Mouse (Mus musculus) embryonic facial prominence, embryonic 14.5 days (tissue): ENCODE measurements around the gene Olfr1338. TPM values are rescaled to one million over a fixed set of nuclear protein-coding genes. Genes with fewer than 3 reads are reported as not detected.

Source experiments
- ATAC-seq: fragments of 200-750 bp; cut with Nextera tagmentation; 2 replicates; pipeline ENCODE4 v1.8.0; 2017; ENCODE audit warnings: low read depth, moderate number of reproducible peaks, moderate TSS enrichment
- DNase-seq: peaks from one replicate; pipeline ENCODE4 v3.0.0-alpha.2; 2015; ENCODE audit warnings: low spot score
- H3K27ac ChIP-seq: fragments of 300-500 bp; sonication (generic); replicated peaks from 2 replicates; pipeline ENCODE4 v1.5.1; 2014; ENCODE audit warnings: low read depth, mild to moderate bottlenecking, low read length, moderate library complexity
- H3K27me3 ChIP-seq: fragments of 300-500 bp; sonication (generic); replicated peaks from 2 replicates; pipeline ENCODE4 v1.6.1; 2014; ENCODE audit warnings: low read length; ENCODE audit not compliant: control insufficient read depth, insufficient read depth
- H3K36me3 ChIP-seq: fragments of 300-500 bp; sonication (generic); 2 replicates; pipeline ENCODE4 v1.6.1; 2014; ENCODE audit warnings: low read length, mixed read lengths; ENCODE audit not compliant: control insufficient read depth, insufficient read depth
- H3K4me1 ChIP-seq: fragments of 300-500 bp; sonication (generic); 2 replicates; pipeline ENCODE4 v1.6.1; 2014; ENCODE audit warnings: antibody characterized with exemption, low read length; ENCODE audit not compliant: control insufficient read depth, insufficient read depth
- H3K4me2 ChIP-seq: fragments of 300-500 bp; sonication (generic); 2 replicates; pipeline ENCODE4 v1.6.1; 2014; ENCODE audit warnings: low read depth, mild to moderate bottlenecking, low read length, moderate library complexity, mixed read lengths
- H3K4me3 ChIP-seq: fragments of 300-500 bp; sonication (generic); 2 replicates; pipeline ENCODE4 v1.5.1; 2014; ENCODE audit warnings: low read depth, mild to moderate bottlenecking, low read length
- H3K9ac ChIP-seq: fragments of 300-500 bp; sonication (generic); 2 replicates; pipeline ENCODE4 v1.6.1; 2014; ENCODE audit warnings: low read depth, mild to moderate bottlenecking, low read length, moderate library complexity, mixed read lengths
- H3K9me3 ChIP-seq: fragments of 300-500 bp; sonication (generic); 2 replicates; pipeline ENCODE4 v1.6.1; 2016; ENCODE audit warnings: low read length; ENCODE audit not compliant: control insufficient read depth
- WGBS: fragments of 180-500 bp; shearing (Covaris S2); extraction: QIAGEN DNeasy Blood & Tissue Kit; methylation state at CpG from one replicate; pipeline ENCODE4 v1.1.7; 2014; 5-methylcytosine and 5-hydroxymethylcytosine counted together
- polyA plus RNA-seq: library from polyadenylated mRNA; unstranded; fragments of >200 nt; fragmentation: Nextera tagmentation; extraction: Ambion mirVana; gene quantifications from 2 replicates; pipeline ENCODE4 v1.2.1, GENCODE M21; 2014

Gene Olfr1338
- polyA plus RNA-seq, 1 experiment from 2014 or later = 0.13 TPM

- no peaks in the 10 kb centered on the region for H3K4me1 ChIP-seq
- DNase-seq = no peak
- H3K27ac ChIP-seq = no peak within 1 kb of the TSS
- H3K4me3 ChIP-seq = no peak within 1 kb of the TSS
- H3K9ac ChIP-seq = no peak within 1 kb of the TSS
- no peak for ATAC-seq
- no peaks in the 10 kb centered on the region for H3K9me3 ChIP-seq
- no peaks in the 10 kb centered on the region for H3K36me3 ChIP-seq
- H3K27me3 ChIP-seq = no peaks in the 10 kb centered on the region
- no peak within 1 kb of the TSS for H3K4me2 ChIP-seq
Measured at GRCm38 (mm10) chr4:118719838-118720237, 38.7 kb downstream of the Olfr1338 start, which contains the start of gene Olfr1340. Olfr1340 (plus strand) TSS chr4:118720138.

GRCm38 (mm10) chr4:118711656-118712055 lies 46.9 kb downstream of the Olfr1338 start:
- no peak for ATAC-seq
- Histone ChIP-seq H3K9ac (no peak overlapping the region), H3K4me3 (no peak overlapping the region), H3K27ac (no peak overlapping the region), H3K9me3 (no peaks in the 10 kb centered on the region), H3K36me3 (no peaks in the 10 kb centered on the region), H3K4me2 (no peak overlapping the region), H3K27me3 (peaks cover 2% of the 10 kb centered on the region; the same call in 1 of the 2 replicates), H3K4me1 (no peaks in the 10 kb centered on the region)
- DNase-seq = no peak
- 38% methylated on average over 1 of the region's 1 CpGs for WGBS

GRCm38 (mm10) chr4:118708086-118708485 lies 50.5 kb downstream of the Olfr1338 start:
- Histone ChIP-seq H3K36me3 (no peaks in the 10 kb centered on the region), H3K4me3 (no peak overlapping the region), H3K4me1 (no peaks in the 10 kb centered on the region), H3K27ac (no peak overlapping the region), H3K9me3 (no peaks in the 10 kb centered on the region), H3K4me2 (no peak overlapping the region), H3K27me3 (peaks cover 2% of the 10 kb centered on the region; the same call in 1 of the 2 replicates), H3K9ac (no peak overlapping the region)
- no peak for ATAC-seq
- DNase-seq = no peak
- 77% methylated on average over 5 of the region's 5 CpGs for WGBS

- WGBS = 79% methylated on average over 3 of the region's 3 CpGs
- no peak for ATAC-seq
- DNase-seq = no peak
Measured at GRCm38 (mm10) chr4:118703223-118703622, 55.3 kb downstream of the Olfr1338 start, which contains the start of gene Olfr1341. Olfr1341 (plus strand) TSS chr4:118703523.

More at GRCm38 (mm10) chr4:118703223-118703622, 55.3 kb downstream of the Olfr1338 start, which contains the start of gene Olfr1341:
- H3K4me2 ChIP-seq = no peak within 1 kb of the TSS
- H3K4me1 ChIP-seq = no peaks in the 10 kb centered on the region
- no peaks in the 10 kb centered on the region for H3K36me3 ChIP-seq
- H3K27me3 ChIP-seq = no peaks in the 10 kb centered on the region
- no peak within 1 kb of the TSS for H3K27ac ChIP-seq
- no peak within 1 kb of the TSS for H3K9ac ChIP-seq
- no peak within 1 kb of the TSS for H3K4me3 ChIP-seq
- no peaks in the 10 kb centered on the region for H3K9me3 ChIP-seq

Other genes starting within 250 kb of the Olfr1338 start
- gene 2610528J11Rik, start 231.7 kb downstream of the Olfr1338 start, polyA plus RNA-seq = 6.1 and 8.2 TPM in 2 replicates
- gene Tmem125, start 214.7 kb downstream of the Olfr1338 start, polyA plus RNA-seq = 5.6 and 5.8 TPM in 2 replicates
- 0.38 and 1.4 TPM in 2 replicates for gene Cfap57, start 138.0 kb downstream of the Olfr1338 start, polyA plus RNA-seq
- 148 and 150 TPM in 2 replicates for gene Ebna1bp2, start 137.9 kb downstream of the Olfr1338 start, polyA plus RNA-seq
- gene Olfr62, start 99.8 kb downstream of the Olfr1338 start, polyA plus RNA-seq = 0.13 and 0.22 TPM in 2 replicates
- gene Olfr1342, start 66.0 kb downstream of the Olfr1338 start, polyA plus RNA-seq = 0.12 and 0.22 TPM in 2 replicates
- 0.11 TPM in 1 of 2 replicates, not detected in the other for gene Olfr1341, start 55.2 kb downstream of the Olfr1338 start, polyA plus RNA-seq
- 0.08 and 0.24 TPM in 2 replicates for gene Olfr1340, start 38.6 kb downstream of the Olfr1338 start, polyA plus RNA-seq
- gene Olfr1339, start 26.6 kb downstream of the Olfr1338 start, polyA plus RNA-seq = 0.16 TPM in 1 of 2 replicates, not detected in the other
- gene Olfr1337, start 23.8 kb upstream of the Olfr1338 start, polyA plus RNA-seq = not detected in 2 replicates
- not detected in 2 replicates for gene Olfr1335, start 51.2 kb upstream of the Olfr1338 start, polyA plus RNA-seq
- gene Olfr1333, start 77.5 kb upstream of the Olfr1338 start, polyA plus RNA-seq = not detected in 2 replicates
- 0.13 TPM in 1 of 2 replicates, not detected in the other for gene Olfr1331, start 105.9 kb upstream of the Olfr1338 start, polyA plus RNA-seq
- gene Olfr1330, start 129.9 kb upstream of the Olfr1338 start, polyA plus RNA-seq = 0.11 TPM in 1 of 2 replicates, not detected in the other
- gene Olfr1329, start 158.7 kb upstream of the Olfr1338 start, polyA plus RNA-seq = not detected in 2 replicates
- 0.07 TPM in 1 of 2 replicates, not detected in the other for gene Olfr1328, start 179.9 kb upstream of the Olfr1338 start, polyA plus RNA-seq
- not detected in 2 replicates for gene Lao1, start 202.8 kb upstream of the Olfr1338 start, polyA plus RNA-seq